ENCODE assay signal across 22 mouse cellular contexts in the genomic region with DNA sequence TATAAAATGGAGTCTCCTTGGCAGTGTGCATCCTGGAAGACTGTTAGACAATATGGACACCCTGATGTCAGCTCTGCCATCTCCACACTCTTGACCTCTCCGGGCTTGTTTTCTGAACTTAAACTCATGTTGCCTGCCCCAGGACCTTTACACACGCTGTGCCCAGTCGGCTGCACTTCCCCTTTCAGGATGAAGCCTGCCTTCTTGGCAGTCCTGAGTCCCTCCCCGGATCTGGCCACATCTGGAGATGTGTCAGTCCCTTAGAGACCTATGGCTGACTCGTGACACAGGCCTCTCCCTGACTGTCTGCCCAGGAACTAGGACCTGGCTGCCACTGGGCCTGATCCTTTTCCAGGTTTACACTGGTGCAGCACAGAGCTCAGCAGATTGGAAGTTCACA. TPM values are rescaled to one million over a fixed set of nuclear protein-coding genes. Genes with fewer than 3 reads are reported as not detected.
DNase-seq lines count a peak whose midpoint lies in the region; TF ChIP-seq lines count a peak whose summit lies in the region.
"Had no signal": no experiment of that assay in that cellular context is flagged by ENCODE, and none has a peak within 500 bp of the region (broad histone marks: within the 10 kb centered on the region; RNA-seq: fewer than 3 reads in every experiment).

No protein-coding gene starts in this region.

- dilution Hi-C loops in CH12.LX (cut with MboI; ENCODE audit: extremely low pct_ligation_motif_present, extremely low pct_unique_long_range_greater_than_20kb, low sequenced_read_pairs): no loop called here

- H3K36me3 ChIP-seq in CH12.LX (replicated peaks in 1 of 2; ENCODE audit: control insufficient read depth in 1 of 2, insufficient read depth in 1 of 2, low read length in 1 of 2): no peaks in the 10 kb centered on the region
- no peaks in the 10 kb centered on the region for H3K36me3 ChIP-seq in ES-E14 (ENCODE audit: control insufficient read depth, insufficient read depth, low read length, poor library complexity, severe bottlenecking)
- H3K36me3 ChIP-seq: forebrain, embryonic 10.5 days had no signal

- TF ChIP-seq EP300 in CH12.LX (IDR thresholded peaks at IDR 0.05; ENCODE audit: low read length): no peak

- H3K9ac ChIP-seq in CH12.LX (ENCODE audit: insufficient read depth, low read depth) (no peak overlapping the region), ES-E14 (ENCODE audit: insufficient read depth, low read depth, low read length, poor library complexity, severe bottlenecking) (no peak overlapping the region)
- H3K9ac ChIP-seq: forebrain, embryonic 13.5 days; hindbrain, embryonic 14.5 days had no signal

- no peak for DNase-seq in cerebellum, adult 2 months
- no peak for DNase-seq in cerebellum, adult 9-10 months
- DNase-seq in CH12.LX (ENCODE audit: extremely low read depth) (peak; percentile 38), ES-E14 (ENCODE audit: low read depth, low spot score) (no peak), adipocyte (ENCODE audit: low spot score) (peak; percentile 6)
- DNase-seq in thymus, postnatal 36 days: no peak
- no peak for DNase-seq in urinary bladder, postnatal 4 days (ENCODE audit: low spot score in 2 of 2)
- DNase-seq: adrenal gland, adult 8-10 months; adrenal gland, postnatal 25 days; cerebellum, adult 11-12 months; cerebellum, postnatal 10 days; gastrocnemius, adult 2 months; gastrocnemius, postnatal 14 days; heart, adult 11 months; kidney, adult 18-20 months had no signal

- in situ Hi-C loops in CH12.LX (cut with MboI; ENCODE audit: low pct_ligation_motif_present, low pct_unique_long_range_greater_than_20kb, low sequenced_read_pairs) (no loop called here), ES-E14 (cut with MboI; ENCODE audit: low sequenced_read_pairs in 2 of 2, unreplicated experiment in 2 of 2) (no loop called here)

- TF ChIP-seq CTCF in cerebellum, adult 2 months (IDR thresholded peaks at IDR 0.05; ENCODE audit: borderline replicate concordance, insufficient read depth, low read depth, low read length): no peak
- TF ChIP-seq CTCF in CH12.LX (conservative IDR thresholded peaks at IDR 0.05 in 1 of 2, IDR thresholded peaks at IDR 0.05 in 1 of 2; ENCODE audit: low read depth in 2 of 2, low read length in 2 of 2): no peak

- H3K27me3 ChIP-seq in cerebellum, adult 2 months (ENCODE audit: control insufficient read depth, insufficient read depth, low read length): no peaks in the 10 kb centered on the region
- H3K27me3 ChIP-seq in CH12.LX (replicated peaks): peaks cover 62% of the 10 kb centered on the region
- H3K27me3 ChIP-seq: forebrain, embryonic 13.5 days had no signal

- peaks cover 76% of the 10 kb centered on the region for H3K4me1 ChIP-seq in cerebellum, adult 2 months (ENCODE audit: control insufficient read depth, insufficient read depth, low read length)
- peaks cover 8 to 20% of the 10 kb centered on the region in 2 experiments for H3K4me1 ChIP-seq in CH12.LX (ENCODE audit: control insufficient read depth in 1 of 2, insufficient read depth in 2 of 2)
- H3K4me1 ChIP-seq in ES-E14 (ENCODE audit: control insufficient read depth in 2 of 2, insufficient read depth in 2 of 2, low read length in 2 of 2, poor library complexity in 1 of 2): peaks cover 2 to 20% of the 10 kb centered on the region in 2 experiments; a peak in 2 of 4 replicates

- 0 out of 2 replicates have a peak overlapping the region, but pooled peaks have one; percentile 8 for H3K27ac ChIP-seq in cerebellum, adult 2 months (ENCODE audit: insufficient read depth, low read length)
- H3K27ac ChIP-seq in CH12.LX (ENCODE audit: insufficient read depth, low read depth) (no peak overlapping the region), ES-E14 (ENCODE audit: insufficient read depth, low read depth, low read length, poor library complexity, severe bottlenecking) (no peak overlapping the region)
- H3K27ac ChIP-seq: forebrain, embryonic 10.5 days; forebrain, embryonic 13.5 days; gastrocnemius, adult 2 months; hindbrain, embryonic 14.5 days; hindbrain, postnatal 0 days had no signal

- WGBS in cerebellum, adult 2 months: 54% methylated on average over 5 of the region's 5 CpGs

- H3K4me2 ChIP-seq in CH12.LX (ENCODE audit: insufficient read depth, low read depth, poor library complexity, severe bottlenecking): no peak overlapping the region
- H3K4me2 ChIP-seq: forebrain, embryonic 13.5 days; heart, embryonic 11.5 days; hindbrain, embryonic 14.5 days had no signal

- TF ChIP-seq POLR2A in cerebellum, adult 2 months (IDR thresholded peaks at IDR 0.05; ENCODE audit: borderline replicate concordance, insufficient read depth, low read length): no peak
- 0 out of 2 replicates have a peak, but pooled peaks have one; percentile 36 for TF ChIP-seq POLR2A in CH12.LX (IDR thresholded peaks at IDR 0.05; ENCODE audit: low read depth, low read length)

- no peaks in the 10 kb centered on the region for H3K79me2 ChIP-seq in CH12.LX (replicated peaks; ENCODE audit: control insufficient read depth, extremely low read depth, insufficient read depth, poor library complexity, severe bottlenecking)

- H3K9me3 ChIP-seq in CH12.LX (replicated peaks; ENCODE audit: low read length) (no peaks in the 10 kb centered on the region), ES-E14 (ENCODE audit: control insufficient read depth, insufficient read depth, low read depth, low read length) (no peaks in the 10 kb centered on the region)
- H3K9me3 ChIP-seq: forebrain, embryonic 10.5 days; forebrain, embryonic 13.5 days had no signal

- H3K4me3 ChIP-seq in cerebellum, adult 2 months (replicated peaks; ENCODE audit: insufficient read depth, low read depth, low read length): no peak overlapping the region
- H3K4me3 ChIP-seq in CH12.LX (replicated peaks in 1 of 3; ENCODE audit: low read depth in 2 of 3, low read length in 2 of 3, poor library complexity in 1 of 3) (no peak overlapping the region), ES-E14 (ENCODE audit: insufficient read depth in 1 of 2, low read depth in 1 of 2, low read length in 2 of 2, poor library complexity in 1 of 2, severe bottlenecking in 1 of 2) (no peak overlapping the region)
- H3K4me3 ChIP-seq: forebrain, embryonic 10.5 days; forebrain, embryonic 13.5 days; gastrocnemius, adult 2 months had no signal

- no peak for TF ChIP-seq RAD21 in CH12.LX (IDR thresholded peaks at IDR 0.05; ENCODE audit: low read depth, low read length)

TF ChIP-seq in CH12.LX, 34 proteins besides CTCF, POLR2A, EP300 and RAD21 (continues in another document):
- TF ChIP-seq TBP (conservative IDR thresholded peaks at IDR 0.05; ENCODE audit: low read depth, low read length) (no peak), UBTF (IDR thresholded peaks at IDR 0.05; ENCODE audit: low read depth, low read length) (no peak), USF1 (IDR thresholded peaks at IDR 0.05; ENCODE audit: low read depth, low read length) (no peak), MXI1 (IDR thresholded peaks at IDR 0.05; ENCODE audit: low read depth, low read length) (no peak), MAZ (IDR thresholded peaks at IDR 0.05; ENCODE audit: low read depth, low read length) (no peak), NRF1 (IDR thresholded peaks at IDR 0.05; ENCODE audit: low read depth, low read length) (no peak), JUN (IDR thresholded peaks at IDR 0.05; ENCODE audit: insufficient read depth, low read depth, low read length) (no peak), KAT2A (IDR thresholded peaks at IDR 0.05; ENCODE audit: insufficient replicate concordance, low read length) (no peak), SIN3A (IDR thresholded peaks at IDR 0.05; ENCODE audit: low read length) (no peak), CHD2 (IDR thresholded peaks at IDR 0.05; ENCODE audit: low read length) (no peak), POLR2AphosphoS2 (IDR thresholded peaks at IDR 0.05; ENCODE audit: low read depth, low read length) (no peak), PAX5 (IDR thresholded peaks at IDR 0.05; ENCODE audit: low read length) (no peak), E2F4 (IDR thresholded peaks at IDR 0.05; ENCODE audit: insufficient replicate concordance, low read depth, low read length) (no peak), RCOR1 (conservative IDR thresholded peaks at IDR 0.05; ENCODE audit: low read depth, low read length) (no peak), USF2 (conservative IDR thresholded peaks at IDR 0.05; ENCODE audit: low read depth, low read length) (no peak), TCF12 (IDR thresholded peaks at IDR 0.05; ENCODE audit: low read depth, low read length) (no peak), HCFC1 (IDR thresholded peaks at IDR 0.05; ENCODE audit: low read depth, low read length) (no peak)

TF ChIP-seq in ES-E14, 5 proteins besides CTCF, POLR2A, EP300 and RAD21:
- TF ChIP-seq HCFC1 (IDR thresholded peaks at IDR 0.05; ENCODE audit: borderline replicate concordance, insufficient read depth, low read length) (0 out of 2 replicates have a peak, but pooled peaks have one; percentile 15), MAFK (IDR thresholded peaks at IDR 0.05; ENCODE audit: insufficient read depth, low read depth, low read length) (no peak)

RNA-seq across cellular contexts. Expression of a gene that starts 16.6 kb away (rescaled TPM):
- polyA plus RNA-seq in cerebellum, adult 2 months (2012; rRNA removed): 113 and 136 TPM in 2 replicates
- total RNA-seq in CH12.LX (2012; rRNA removed) (0.38 and 0.42 TPM in 2 replicates), CH12.LX (2014; rRNA removed) (0.38 and 0.39 TPM in 2 replicates), ES-E14 (2012; rRNA removed) (2.6 and 3.4 TPM in 2 replicates)
- 0.48 and 0.51 TPM in 2 replicates for polyA plus RNA-seq in CH12.LX (2012; ENCODE audit: insufficient read length, low read depth)
- total RNA-seq: hematopoietic stem cell, adult 5-6 weeks had no signal
- polyA plus RNA-seq: C2C12 had no signal

Comparison
In these comparisons a context has a peak if more than half of its experiments do, and no peak if none do; other contexts are left out.
1. DNase-seq: peak in CH12.LX (single experiment) and adipocyte (single experiment); none in cerebellum, adult 2 months (0 of 2), cerebellum, adult 9-10 months (single experiment), ES-E14 (single experiment), thymus, postnatal 36 days (0 of 2) and urinary bladder, postnatal 4 days (0 of 2).